Mouse (Mus musculus) testis, postnatal 10 days (tissue): ENCODE data around the gene Igfbp2.
A peak's percentile ranks its signal among the peaks of the same experiment; 100 is the strongest.

Experiments used
- DNase-seq: peaks from one replicate; pipeline ENCODE4 v3.0.0; 2021; ENCODE audit warnings: low spot score

Gene Igfbp2

DNA sequence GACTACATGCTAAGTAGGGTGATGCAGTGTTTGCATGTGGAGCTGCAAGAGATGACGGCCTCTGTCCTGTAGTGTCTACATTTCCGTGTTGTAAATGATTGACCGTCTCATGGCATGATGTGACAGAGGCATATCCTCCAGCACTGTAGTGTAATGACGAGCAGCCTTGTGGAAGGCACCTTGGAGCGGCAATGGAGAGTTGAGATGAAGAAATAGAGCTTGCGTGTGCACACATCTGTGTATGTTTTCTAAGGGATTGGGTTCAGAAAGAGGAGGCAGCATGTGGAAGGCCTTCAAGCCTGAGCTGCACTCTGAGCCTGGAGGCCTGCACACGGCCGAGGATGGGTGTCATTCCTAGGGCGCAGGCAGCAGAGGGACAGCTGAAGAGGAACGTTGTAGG lies 31.4 kb downstream of the Igfbp2 start:
- DNase-seq: no peak

DNA sequence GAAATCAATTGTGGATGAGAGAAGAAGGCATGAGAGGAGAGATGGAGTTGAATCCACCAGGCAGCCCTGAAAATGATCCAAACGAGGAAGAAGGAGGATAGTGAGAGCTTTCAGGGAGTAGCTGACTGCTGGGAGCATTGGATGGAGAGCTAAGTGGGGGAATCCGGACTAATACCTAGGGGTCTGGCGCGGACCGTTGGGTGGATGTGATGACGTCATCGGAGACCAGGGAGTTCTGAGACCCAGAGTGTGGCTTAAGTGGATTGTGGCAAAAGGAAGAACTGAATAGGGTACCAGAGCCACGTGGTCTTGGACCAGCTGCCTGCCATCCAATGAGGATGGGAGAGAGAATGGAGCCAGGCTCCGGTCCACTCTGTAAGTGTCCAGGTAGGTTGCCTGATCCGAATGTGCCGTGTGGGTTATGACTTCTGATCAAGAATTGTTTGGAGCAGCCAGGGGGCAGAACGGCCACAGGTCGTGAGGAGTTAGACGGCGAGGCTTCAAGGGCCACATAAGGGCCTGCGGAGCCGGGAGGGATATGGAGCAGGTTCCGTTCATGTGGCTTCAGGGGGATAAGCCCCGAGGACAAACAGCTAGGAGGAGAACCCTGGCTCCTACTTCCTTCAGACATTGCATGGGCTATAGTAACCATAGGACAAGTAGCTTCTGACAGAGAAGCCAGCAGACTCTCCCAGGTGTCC lies 32.1 kb downstream of the Igfbp2 start:
- no peak for DNase-seq

DNA sequence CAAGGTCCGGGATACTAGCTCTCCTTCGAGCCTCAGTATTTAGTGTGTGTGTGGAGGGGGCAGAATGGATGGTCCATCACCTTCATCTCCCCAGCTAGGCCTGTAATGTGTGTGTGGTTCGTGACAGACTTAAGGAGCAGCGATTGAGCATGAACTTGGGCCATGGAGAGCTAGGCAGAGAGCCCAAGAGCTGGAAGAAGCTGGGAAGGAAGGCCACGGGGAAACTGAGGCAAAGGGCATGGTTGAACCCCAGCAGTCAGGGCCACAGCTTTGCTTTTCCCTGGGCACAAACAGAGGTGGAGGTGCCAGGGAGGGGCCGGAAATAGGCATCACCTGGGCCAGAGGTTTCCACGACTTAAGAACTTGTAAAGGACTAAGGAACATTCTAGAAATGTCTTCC lies 32.8 kb downstream of the Igfbp2 start:
- DNase-seq: no peak

DNA sequence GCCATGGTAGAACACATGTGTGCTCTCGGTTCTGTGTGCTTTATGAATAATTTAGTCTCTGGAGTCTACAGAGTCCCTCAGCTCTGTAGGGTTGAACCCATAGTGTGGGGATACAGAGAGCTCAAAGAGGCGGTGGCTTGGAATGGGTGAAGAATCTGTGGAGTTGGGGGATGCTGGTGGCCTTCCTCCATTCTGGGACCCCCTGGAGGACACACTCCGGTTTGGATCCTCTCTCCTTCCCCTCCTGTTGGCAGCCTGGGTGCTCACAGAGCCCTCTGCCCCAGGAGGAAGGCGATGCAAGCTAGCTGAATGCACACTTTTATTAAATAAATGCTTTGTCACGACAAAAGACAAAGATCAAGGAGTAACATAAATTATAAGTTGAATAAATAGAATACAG lies 33.3 kb downstream of the Igfbp2 start:
- DNase-seq: no peak

DNA sequence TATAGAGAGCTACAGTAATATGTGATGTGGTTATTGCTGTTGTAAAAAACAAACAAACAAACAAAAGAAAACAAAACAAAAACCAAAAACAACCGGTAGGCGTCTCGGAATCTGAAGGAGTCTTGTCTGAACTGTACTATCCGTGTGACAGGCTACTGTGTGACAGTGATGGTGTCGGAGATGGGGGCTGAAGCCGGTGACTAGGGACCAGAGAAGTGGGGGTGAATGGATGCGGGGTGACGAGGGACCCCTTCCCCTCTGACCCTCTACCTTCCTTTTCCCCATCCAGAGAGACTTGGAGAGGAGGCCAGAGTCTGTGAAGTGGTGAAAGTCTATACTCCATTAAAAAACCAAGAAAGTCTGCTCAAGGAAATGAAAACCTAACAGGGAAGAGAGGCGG lies 34.0 kb downstream of the Igfbp2 start:
- DNase-seq: no peak

DNA sequence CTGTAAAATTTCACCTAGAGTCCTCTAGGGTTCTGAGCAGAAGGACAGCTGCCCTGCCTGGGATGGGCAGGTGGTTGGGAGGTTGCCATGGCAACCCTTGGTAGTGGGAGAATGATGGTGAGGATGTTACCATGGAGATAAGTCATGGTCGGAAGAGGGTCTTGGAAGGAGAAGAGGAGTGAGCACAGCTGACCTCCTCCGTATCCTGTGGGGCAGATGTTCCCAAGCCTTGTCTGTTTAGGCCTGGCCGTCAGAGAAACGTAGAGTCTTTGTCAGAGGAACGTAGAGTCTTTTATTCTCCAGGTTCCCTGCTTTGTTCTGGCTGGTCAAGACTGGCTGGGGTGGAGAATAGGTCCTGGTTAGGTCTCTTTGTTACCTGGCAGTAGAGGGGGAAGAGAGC lies 34.6 kb downstream of the Igfbp2 start:
- no peak for DNase-seq

DNA sequence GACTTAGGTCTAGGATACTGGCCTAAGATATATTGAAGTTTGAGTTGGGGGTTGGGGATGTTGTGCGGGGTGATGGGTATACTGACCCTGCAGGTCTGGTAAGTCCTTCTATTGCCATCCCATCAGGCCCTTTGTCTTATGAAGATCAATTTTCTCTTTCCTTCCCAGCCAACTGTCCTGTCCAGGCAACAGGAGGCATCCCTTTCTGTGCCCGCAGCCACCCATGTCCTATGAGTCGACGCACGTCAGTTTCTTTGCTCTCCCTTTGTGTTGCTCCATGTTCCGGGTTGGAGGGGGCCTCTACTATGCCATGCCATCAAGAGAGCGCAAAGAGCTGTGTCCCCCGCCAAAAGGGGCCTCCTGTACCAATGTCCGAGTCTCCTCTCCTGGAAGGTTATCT lies 35.7 kb downstream of the Igfbp2 start:
- DNase-seq: peak; percentile 35

DNA sequence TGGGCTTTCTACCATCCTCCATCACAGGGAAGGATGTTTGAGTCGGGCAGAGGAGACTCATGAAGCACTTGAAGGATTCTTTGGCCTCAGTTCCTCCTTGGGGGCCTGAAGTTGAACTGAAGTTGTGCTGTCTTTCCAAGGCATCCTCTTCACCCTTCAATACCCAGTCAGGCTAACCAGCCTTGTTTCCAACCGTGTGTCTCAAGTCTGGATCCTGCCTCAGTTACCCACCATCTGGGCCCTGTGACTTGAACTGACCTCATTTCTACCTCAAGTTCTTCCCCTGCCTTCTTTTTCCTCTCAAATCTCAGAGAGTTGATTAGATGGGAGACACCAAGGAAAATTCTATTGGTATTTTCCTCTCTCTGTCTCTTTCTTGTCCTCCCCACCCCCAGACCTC lies 36.2 kb downstream of the Igfbp2 start:
- no peak for DNase-seq

DNA sequence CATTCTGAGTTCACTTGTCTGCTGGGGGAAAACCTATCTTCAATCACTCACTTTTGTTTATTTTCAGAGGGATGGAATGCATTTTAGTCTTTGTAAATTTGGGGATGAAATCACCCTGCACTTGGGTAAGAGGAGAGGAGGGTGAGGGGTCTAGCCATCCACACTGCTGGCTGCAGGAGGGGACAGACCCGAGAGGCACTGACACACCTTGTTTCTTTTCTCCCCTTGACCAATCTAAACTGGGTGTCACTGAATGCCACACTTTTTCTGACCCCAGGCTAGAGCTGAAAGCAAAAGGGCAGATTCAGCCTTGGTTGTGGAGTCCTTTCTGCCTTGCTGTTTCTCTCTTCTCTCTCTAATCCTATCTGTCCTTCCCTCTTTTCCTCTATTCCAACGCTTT lies 37.4 kb downstream of the Igfbp2 start:
- DNase-seq: peak; percentile 16

DNA sequence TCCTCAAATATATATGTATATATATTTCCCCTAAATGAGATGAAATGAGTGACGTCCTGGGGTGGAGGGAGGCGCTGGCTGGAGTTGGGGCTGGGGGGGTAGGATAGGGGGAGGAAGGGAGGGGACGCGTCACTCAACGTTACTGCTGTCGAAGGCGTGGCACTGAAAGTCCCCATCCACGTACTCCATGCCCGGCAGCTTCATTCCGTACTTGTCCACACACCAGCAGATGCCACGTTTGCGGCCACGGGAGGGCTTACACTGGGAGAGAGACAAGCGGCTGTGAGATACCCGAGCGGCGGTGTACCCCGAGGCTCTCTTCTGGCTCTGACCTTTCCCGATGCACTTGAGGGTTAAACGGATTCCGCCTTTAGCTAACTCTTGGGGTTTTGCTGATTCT lies 37.9 kb downstream of the Igfbp2 start:
- peak; percentile 37 for DNase-seq

DNA sequence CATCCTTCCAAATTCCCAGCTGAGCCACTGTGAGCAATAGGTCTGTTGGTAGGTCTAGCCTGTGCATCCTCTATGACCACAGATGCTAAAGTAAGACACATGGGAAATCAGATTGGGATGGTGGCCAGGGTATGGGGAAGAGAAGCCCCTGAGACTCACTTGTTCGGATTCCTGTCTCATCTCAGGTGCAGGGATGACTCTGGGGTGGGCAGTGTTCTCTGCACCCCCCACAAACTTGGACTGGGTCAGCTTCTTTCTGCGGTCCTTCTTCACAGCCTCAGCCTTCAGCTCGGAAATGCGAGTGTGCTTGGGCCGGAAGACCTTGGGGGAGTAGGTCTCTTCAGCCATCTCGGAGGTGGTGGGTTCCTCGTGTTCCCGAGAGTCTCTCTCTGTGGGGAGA lies 39.4 kb downstream of the Igfbp2 start:
- DNase-seq: peak; percentile 36

DNA sequence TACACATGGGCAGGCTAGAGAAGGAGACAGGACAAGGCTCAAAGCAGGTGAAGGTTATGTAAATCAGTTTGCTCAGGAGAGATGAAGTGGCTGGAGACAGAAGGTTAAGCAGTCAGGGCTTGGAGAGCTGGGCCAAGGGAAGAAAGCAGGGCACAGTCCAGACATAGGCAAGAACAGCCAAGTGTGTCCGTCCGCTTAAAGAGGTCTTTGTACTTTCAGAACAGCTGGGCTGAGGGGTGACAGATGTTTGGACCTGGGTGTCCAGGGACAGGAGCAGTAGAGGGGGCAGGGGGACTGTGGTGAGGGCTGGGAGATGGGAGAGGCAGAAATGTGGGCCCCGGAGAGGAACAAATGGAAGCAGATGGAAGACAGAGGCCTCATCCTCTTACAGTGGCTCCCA lies 40.0 kb downstream of the Igfbp2 start:
- peak; percentile 38 for DNase-seq

DNA sequence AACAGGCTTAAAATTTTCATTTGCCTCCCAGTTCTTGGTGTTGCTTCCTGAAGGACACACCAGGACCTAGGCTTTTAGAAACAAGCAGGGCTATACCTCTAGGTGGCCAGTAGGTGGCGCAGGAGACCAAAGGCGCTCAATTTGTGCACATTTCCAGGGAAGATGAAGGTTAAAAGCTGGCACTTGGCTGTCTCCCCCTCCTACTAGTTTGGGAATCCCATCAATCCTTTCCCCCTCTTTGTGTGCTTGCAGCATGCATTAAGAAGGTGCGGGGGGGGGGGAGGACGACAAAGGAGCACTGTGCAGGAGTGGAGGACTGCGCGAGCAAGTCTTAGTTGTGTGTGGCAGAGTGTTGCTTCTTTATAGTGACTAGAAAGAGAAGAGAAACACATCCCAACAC lies 41.6 kb downstream of the Igfbp2 start:
- peak; percentile 91 for DNase-seq

DNA sequence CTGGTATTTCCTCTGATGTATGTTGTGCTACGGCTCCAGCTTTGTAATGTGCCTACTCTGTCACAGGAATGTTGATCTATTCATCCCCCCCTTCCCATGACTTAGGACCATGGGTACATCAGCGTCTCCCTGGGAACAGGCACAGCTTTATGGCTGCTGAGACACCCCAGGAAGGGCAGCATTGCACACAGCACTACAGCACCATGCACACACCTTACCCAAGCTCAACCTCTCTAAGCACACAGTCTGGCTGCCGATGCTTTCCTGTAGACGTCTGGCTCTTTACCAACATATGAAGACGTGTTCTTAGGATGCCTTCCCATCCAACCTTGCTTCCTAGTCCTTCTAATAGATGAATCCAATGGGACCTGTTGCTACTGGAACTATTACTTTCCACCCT lies 42.1 kb downstream of the Igfbp2 start:
- peak; percentile 19 for DNase-seq

DNA sequence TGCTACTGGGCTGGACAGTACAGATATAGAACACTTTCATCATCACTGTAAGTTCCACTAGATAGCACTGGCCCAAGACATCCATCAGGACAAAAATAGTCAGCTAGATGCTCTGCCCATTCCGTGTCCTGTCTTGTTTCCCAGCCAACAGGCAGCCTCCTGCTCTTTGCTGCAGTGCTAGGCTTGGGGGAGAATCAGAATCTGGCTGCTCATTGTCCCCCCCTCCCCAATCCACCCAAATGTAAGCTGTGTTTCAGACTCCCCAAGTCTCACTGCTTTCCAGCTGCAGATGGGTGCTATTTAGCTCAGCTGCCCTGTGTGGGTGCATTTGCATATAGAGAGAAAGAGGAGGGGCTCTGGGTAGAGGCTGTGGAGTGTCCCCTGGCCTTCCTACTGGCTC lies 43.0 kb downstream of the Igfbp2 start:
- DNase-seq: no peak

DNA sequence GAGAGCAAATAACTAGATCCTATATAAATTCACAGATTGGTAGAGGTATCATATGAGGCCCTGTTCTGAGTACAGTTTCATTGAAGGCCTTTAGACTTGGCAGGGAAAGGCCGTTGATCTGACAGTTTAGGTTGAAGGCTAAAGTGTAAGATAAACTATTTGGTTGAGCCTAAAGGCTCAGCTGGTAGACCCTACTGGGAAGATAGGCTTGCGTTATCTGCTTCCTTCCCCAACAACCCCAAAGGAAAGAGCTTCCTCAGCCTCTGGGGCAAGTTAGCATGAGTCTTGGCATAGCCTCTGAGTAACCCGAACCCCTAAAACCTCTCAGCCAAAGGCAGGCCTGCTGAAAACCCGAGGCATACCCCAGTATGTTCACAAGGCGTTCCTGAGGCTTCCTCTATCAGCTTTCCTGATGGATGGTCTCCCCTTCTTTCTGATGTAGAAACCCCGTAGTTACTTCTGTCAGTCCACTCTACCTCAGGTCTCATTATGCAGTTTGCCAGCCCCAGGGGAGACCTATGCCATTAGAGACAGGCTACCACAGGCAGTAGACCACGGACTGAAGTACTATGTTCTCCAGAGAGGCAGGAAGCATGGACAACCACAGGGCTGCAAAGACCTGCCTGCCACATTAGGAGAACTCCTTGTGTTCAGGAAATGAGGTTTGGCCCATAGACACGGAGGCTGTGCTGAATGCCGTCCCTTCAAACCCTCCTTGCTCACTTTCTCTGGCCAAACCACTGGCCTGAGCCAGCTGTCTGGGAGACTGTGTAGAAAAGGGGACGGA lies 44.3 kb downstream of the Igfbp2 start:
- no peak for DNase-seq

DNA sequence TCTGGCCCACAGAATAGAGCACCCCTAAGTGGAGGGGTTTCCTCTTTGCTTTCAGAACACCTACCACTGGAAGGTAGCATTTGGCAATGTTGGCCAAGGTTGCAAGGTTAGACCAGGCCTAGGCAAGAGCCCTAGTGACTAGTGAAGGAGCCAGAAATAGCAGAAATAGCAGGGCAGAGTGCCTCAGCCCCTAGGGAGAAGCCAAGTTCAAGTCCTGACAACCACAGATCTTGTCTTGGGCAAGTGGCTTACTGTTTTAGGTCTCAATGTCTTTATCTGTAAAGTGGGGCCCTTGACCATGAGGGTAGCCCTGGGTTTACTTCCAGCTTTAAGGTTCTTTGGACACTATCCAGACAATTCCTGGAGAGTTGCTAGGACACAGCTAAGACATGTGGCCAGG lies 45.0 kb downstream of the Igfbp2 start:
- DNase-seq: no peak

DNA sequence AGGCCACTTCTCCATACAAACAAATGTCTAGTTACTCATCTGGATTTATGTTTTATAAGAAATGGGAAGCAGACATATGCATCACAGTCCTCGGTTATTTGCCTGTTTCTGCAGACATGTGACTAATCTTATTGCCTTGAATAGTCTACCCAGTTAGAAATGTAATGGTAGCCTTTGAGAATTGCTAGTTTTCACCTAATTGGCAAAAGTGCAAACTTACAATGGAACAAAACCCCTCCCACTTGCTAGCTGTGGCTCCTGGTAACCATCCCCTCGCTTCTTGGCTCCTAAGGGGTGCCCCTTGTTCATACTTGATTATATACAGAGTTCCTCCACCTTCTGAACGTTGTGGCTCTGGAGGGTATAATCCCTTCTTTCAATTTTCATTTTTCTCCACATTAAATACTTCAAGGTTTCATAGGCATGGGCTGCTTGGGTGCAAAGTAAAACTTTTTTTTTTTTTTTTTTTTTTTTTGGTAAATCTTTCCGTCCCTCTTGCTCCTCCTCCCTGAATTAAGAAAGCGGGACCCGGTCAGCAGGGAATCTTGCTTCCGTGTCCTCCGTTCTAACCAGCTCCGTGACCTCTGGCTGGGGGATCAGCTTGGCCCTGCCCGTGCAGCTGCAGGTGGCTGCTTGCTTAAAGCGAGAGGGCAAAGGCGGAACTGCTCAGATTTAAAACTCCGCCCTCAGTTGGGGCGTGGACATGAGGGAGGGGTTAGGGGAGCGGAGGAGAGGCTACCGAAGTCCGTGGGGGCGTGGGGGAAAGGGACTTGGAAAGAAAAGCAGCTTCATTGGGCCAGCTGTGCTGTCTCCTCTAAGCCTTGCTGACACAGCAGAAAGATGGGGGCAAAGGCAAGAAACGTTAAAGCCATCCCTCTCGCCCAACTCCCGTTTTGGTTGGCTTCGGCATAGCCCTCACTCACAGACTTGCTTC lies 45.6 kb downstream of the Igfbp2 start:
- DNase-seq: peak; percentile 78

DNA sequence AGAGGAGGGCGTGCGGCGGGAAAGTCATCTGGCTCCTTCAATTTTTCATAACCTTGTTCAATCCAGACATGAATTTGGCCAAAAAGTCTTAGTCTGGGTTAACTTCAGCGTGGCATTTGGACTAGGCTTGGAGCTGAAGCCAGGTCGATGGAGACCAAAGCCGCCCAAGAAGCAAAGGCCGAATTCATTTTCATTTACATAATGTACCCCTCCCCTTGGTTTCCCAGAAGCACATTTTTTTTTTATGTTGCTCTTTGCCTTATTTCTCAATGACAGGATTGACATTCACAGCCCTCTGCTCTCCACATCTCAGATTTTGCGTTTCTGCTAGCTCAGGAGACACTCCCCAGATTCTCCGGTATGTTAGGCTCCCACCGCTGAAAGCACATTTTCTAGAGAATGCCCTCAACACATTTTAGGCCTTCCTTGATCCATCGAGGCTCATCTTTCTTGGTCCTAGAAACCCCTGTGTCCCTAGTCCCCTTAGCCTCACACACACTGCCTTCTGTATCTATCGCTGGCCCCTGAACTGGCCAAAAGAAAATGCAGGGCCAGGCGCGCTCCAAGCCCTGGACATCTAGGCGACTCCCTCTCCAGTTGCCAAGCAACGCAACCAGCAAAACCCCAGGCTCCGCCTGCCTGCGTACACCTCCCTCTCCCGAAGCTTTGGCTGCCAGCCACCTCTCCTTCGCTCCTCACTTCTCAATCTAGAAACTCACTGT lies 46.5 kb downstream of the Igfbp2 start:
- peak; percentile 84 for DNase-seq

DNA sequence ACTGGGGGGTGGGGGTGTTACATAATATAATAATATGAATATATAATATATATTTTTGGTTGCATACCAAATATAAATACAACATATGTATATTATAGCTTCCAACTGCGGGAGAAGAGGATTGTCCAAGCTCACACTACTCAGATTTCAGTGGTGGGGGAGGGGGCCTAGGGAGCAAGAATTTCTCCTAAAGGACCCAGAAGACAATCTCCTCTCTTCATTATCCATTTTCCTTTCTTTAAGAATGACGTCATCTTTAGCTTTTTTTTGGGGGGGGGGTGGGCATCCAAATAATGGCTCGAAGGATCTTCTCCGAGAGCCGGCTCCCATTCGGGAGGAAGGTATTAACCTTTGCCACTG lies 47.0 kb downstream of the Igfbp2 start:
- DNase-seq: no peak

DNA sequence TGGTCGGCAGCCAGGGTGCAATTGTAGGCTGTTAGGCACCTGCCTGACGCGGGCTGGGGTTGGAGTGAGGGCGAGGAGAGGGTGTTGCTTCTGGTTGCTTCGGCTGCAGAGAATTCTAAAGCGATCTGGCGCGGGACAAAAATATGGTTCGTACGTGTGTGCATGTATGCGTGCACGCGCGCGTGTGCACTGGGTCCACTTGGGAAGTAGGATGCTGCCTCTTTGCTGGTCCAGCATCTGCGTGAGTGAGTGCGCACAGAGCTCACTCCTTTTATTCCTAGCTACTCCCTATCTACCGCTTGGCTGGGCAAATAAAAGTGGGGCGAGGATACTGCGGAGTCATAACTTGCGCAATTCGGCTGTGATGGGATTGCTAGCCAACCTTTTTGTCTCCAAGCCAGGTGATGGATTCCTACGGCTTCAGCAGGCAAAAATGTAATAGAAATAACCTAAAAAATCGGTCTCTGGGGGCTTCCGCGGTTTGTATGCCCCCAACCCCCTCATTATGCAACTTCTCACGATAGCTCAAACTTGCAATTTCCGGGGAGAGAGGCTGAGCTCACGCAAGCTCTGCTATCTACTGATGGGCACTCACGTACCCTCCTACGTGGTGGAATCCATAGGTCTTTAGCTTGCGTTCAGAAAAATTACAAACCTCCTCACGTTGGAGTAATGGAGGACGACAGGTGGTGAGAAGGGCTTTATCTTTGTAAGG lies 47.6 kb downstream of the Igfbp2 start:
- DNase-seq: no peak
